Mouse (Mus musculus) embryo, embryonic 9.5 days (tissue): Measurements from ENCODE around the gene Zfp341.

Experiments
- DNase-seq: peaks from one replicate; pipeline ENCODE4 v3.0.0-alpha.2; 2017; ENCODE audit errors: extremely low spot score

Gene Zfp341

GRCm38 (mm10) chr2:154586405-154586804, 26.7 kb upstream of the Zfp341 start:
- DNase-seq, result no peak

GRCm38 (mm10) chr2:154589051-154589450, 24.0 kb upstream of the Zfp341 start:
- DNase-seq, result no peak

- no peak for DNase-seq
These were observed 21.9 kb upstream of the Zfp341 start for GRCm38 (mm10) chr2:154591239-154591638.

GRCm38 (mm10) chr2:154593025-154593424, 20.1 kb upstream of the Zfp341 start:
- DNase-seq, result no peak

- no peak for DNase-seq
These were observed 17.3 kb upstream of the Zfp341 start for GRCm38 (mm10) chr2:154595775-154596174.

- DNase-seq, result no peak
These were observed 15.7 kb upstream of the Zfp341 start for GRCm38 (mm10) chr2:154597399-154597798.

- no peak for DNase-seq
These were observed 12.5 kb upstream of the Zfp341 start for GRCm38 (mm10) chr2:154600586-154600985.

GRCm38 (mm10) chr2:154601324-154601723, 11.8 kb upstream of the Zfp341 start:
- DNase-seq, result no peak

GRCm38 (mm10) chr2:154603007-154603637, 10.0 kb upstream of the Zfp341 start:
- no peak for DNase-seq

GRCm38 (mm10) chr2:154603638-154604153, 9.4 kb upstream of the Zfp341 start, which contains the start of gene Pxmp4:
TSS of gene Pxmp4 (minus strand) at chr2:154603708.
- peak; percentile 97 for DNase-seq

GRCm38 (mm10) chr2:154604156-154604555, 8.9 kb upstream of the Zfp341 start:
- no peak for DNase-seq

GRCm38 (mm10) chr2:154606965-154607364, 6.1 kb upstream of the Zfp341 start:
- DNase-seq, result no peak

GRCm38 (mm10) chr2:154609050-154609767, 3.9 kb upstream of the Zfp341 start:
- no peak for DNase-seq

GRCm38 (mm10) chr2:154614841-154615576, 1.9 kb downstream of the Zfp341 start:
- DNase-seq, result no peak

- no peak for DNase-seq
These were observed 2.6 kb downstream of the Zfp341 start for GRCm38 (mm10) chr2:154615674-154616073.

GRCm38 (mm10) chr2:154617061-154617460, 4.0 kb downstream of the Zfp341 start:
- DNase-seq, result no peak

- DNase-seq, result no peak
These were observed 8.6 kb downstream of the Zfp341 start for GRCm38 (mm10) chr2:154621684-154622083.

GRCm38 (mm10) chr2:154624137-154624536, 11.0 kb downstream of the Zfp341 start:
- no peak for DNase-seq

GRCm38 (mm10) chr2:154630531-154630930, 17.4 kb downstream of the Zfp341 start:
- no peak for DNase-seq

GRCm38 (mm10) chr2:154632203-154632780, 19.2 kb downstream of the Zfp341 start:
- no peak for DNase-seq

GRCm38 (mm10) chr2:154633039-154633742, 20.1 kb downstream of the Zfp341 start:
- DNase-seq, result no peak
